Mouse (Mus musculus) gastrocnemius, postnatal 4 days (tissue): ENCODE measurements around the gene Rapgef3. TPM values are rescaled to one million over a fixed set of nuclear protein-coding genes. Genes with fewer than 3 reads are reported as not detected.

ENCODE experiments used
- DNase-seq, 2 experiments: peaks; one replicate each; pipeline ENCODE4 v3.0.0; 2021 to 2022; ENCODE audit warnings: low spot score in 2 of 2, mixed read lengths in 2 of 2
- total RNA-seq, 2 experiments: library from RNA; stranded (reverse); gene quantifications; 2 replicates each; pipeline ENCODE4 v1.2.3; 2021

Gene Rapgef3
- total RNA-seq, 2 experiments from 2014 or later = 9.4 to 11.0 TPM

- DNase-seq = no peak
Measured at GRCm38 (mm10) chr15:97794268-97794667, 26.5 kb upstream of the Rapgef3 start.

GRCm38 (mm10) chr15:97793386-97794153 is 25.8 kb upstream of the Rapgef3 start:
- no peak for DNase-seq

- no peak for DNase-seq
Measured at GRCm38 (mm10) chr15:97791126-97791700, 23.4 kb upstream of the Rapgef3 start.

GRCm38 (mm10) chr15:97789761-97790505 is 22.2 kb upstream of the Rapgef3 start:
- peak in 1 of 2 experiments; percentile 66 for DNase-seq

GRCm38 (mm10) chr15:97788821-97789220 is 21.0 kb upstream of the Rapgef3 start:
- no peak for DNase-seq

- DNase-seq = no peak
Measured at GRCm38 (mm10) chr15:97787799-97788667, 20.3 kb upstream of the Rapgef3 start.

- no peak for DNase-seq
Measured at GRCm38 (mm10) chr15:97787148-97787798, 19.5 kb upstream of the Rapgef3 start.

GRCm38 (mm10) chr15:97786412-97787112 is 18.8 kb upstream of the Rapgef3 start:
- no peak for DNase-seq

- DNase-seq = no peak
Measured at GRCm38 (mm10) chr15:97785731-97786411, 18.1 kb upstream of the Rapgef3 start.

- DNase-seq = no peak
Measured at GRCm38 (mm10) chr15:97784561-97785161, 16.9 kb upstream of the Rapgef3 start.

- peak; percentile 86 to 91 for DNase-seq
Measured at GRCm38 (mm10) chr15:97784092-97784559, 16.4 kb upstream of the Rapgef3 start.

- peak; percentile 61 to 81 for DNase-seq
Measured at GRCm38 (mm10) chr15:97782749-97783105, 15.0 kb upstream of the Rapgef3 start.

GRCm38 (mm10) chr15:97781961-97782748 is 14.4 kb upstream of the Rapgef3 start:
- peak in 1 of 2 experiments; percentile 68 for DNase-seq

- no peak for DNase-seq
Measured at GRCm38 (mm10) chr15:97780611-97781031, 12.8 kb upstream of the Rapgef3 start.

GRCm38 (mm10) chr15:97779576-97779975 is 11.8 kb upstream of the Rapgef3 start:
- DNase-seq = no peak

- DNase-seq = no peak
Measured at GRCm38 (mm10) chr15:97778311-97779098, 10.7 kb upstream of the Rapgef3 start, which contains the start of gene Slc48a1. Gene Slc48a1 (plus strand): TSS chr15:97778520.

GRCm38 (mm10) chr15:97776919-97777318 is 9.1 kb upstream of the Rapgef3 start:
- no peak for DNase-seq
